Mouse (Mus musculus): ENCODE data around the gene Topbp1.

- TF ChIP-seq CTCF (IDR thresholded peaks at IDR 0.05; ENCODE audit: control insufficient read depth, insufficient read depth, insufficient read length): no peak
- TF ChIP-seq MYOD1 (IDR thresholded peaks at IDR 0.05; ENCODE audit: control insufficient read depth, insufficient read length, low read depth): no peak
- TF ChIP-seq MAX (IDR thresholded peaks at IDR 0.05): no peak
- no peak for TF ChIP-seq CEBPB (IDR thresholded peaks at IDR 0.05; ENCODE audit: low read depth)
- no peak for TF ChIP-seq USF1 (IDR thresholded peaks at IDR 0.05; ENCODE audit: low read depth)
- no peak for TF ChIP-seq MYOG (IDR thresholded peaks at IDR 0.05; ENCODE audit: control insufficient read depth, extremely low read depth, insufficient read length)
- TF ChIP-seq FOSL1 (IDR thresholded peaks at IDR 0.05; ENCODE audit: insufficient read depth, low read length, poor library complexity, severe bottlenecking): no peak
Measured at GRCm38 (mm10) chr9:103380566-103380965, 75.6 kb downstream of the Topbp1 start.
